Comparison of ENCODE assay signal across 8 mouse cellular contexts in genomic region chr10:11280235-11280577, GRCm38 (mm10). TPM values are rescaled to one million over a fixed set of nuclear protein-coding genes. Genes with fewer than 3 reads are reported as not detected.
A peak's percentile ranks its signal among the peaks of the same experiment; 100 is the strongest.
DNase-seq lines count a peak whose midpoint lies in the region; ATAC-seq and TF ChIP-seq lines count a peak whose summit lies in the region.

No protein-coding gene starts in this region.

- peak; percentile 33 for DNase-seq in cerebellum, adult 11-12 months
- DNase-seq in cerebellum, postnatal 4 days (ENCODE audit: low spot score in 2 of 2): no peak
- DNase-seq in spleen, adult 2 months (ENCODE audit: low read depth in 1 of 2, low spot score in 2 of 2): no peak
- no peak for DNase-seq in spleen, postnatal 4 days (ENCODE audit: low spot score in 2 of 2)
- DNase-seq in right cerebral cortex, adult 2 months (ENCODE audit: low spot score in 2 of 2): no peak
- no peak for DNase-seq in spleen, postnatal 36 days (ENCODE audit: low spot score in 2 of 2)
- no peak for DNase-seq in ovary, postnatal 36 days (ENCODE audit: low spot score)

- H3K4me1 ChIP-seq in spleen, adult 2 months (ENCODE audit: control insufficient read depth, insufficient read depth, insufficient read length): no peaks in the 10 kb centered on the region
- H3K4me1 ChIP-seq in limb, embryonic 15.5 days: peaks cover 3% of the 10 kb centered on the region; the same call in 1 of the 2 replicates

- H3K27me3 ChIP-seq in spleen, adult 2 months (ENCODE audit: control insufficient read depth, insufficient read depth, low read length): peaks cover 9% of the 10 kb centered on the region; the same call in 1 of the 2 replicates
- H3K27me3 ChIP-seq in limb, embryonic 15.5 days: no peaks in the 10 kb centered on the region

- H3K9me3 ChIP-seq in limb, embryonic 15.5 days: no peaks in the 10 kb centered on the region

- H3K4me2 ChIP-seq in limb, embryonic 15.5 days: peak overlapping the region; percentile 77

- H3K4me3 ChIP-seq in spleen, adult 2 months (ENCODE audit: extremely low read depth, insufficient read depth, insufficient read length): peak overlapping the region; percentile 98
- H3K4me3 ChIP-seq in limb, embryonic 15.5 days: peak overlapping the region; percentile 92

- peak overlapping the region; percentile 99 for H3K27ac ChIP-seq in spleen, adult 2 months (ENCODE audit: insufficient read depth, low read length)
- peak overlapping the region; percentile 97 for H3K27ac ChIP-seq in limb, embryonic 15.5 days

- no peak for TF ChIP-seq CTCF in spleen, adult 2 months (IDR thresholded peaks at IDR 0.05; ENCODE audit: extremely low read depth, insufficient read depth, insufficient read length, insufficient replicate concordance)

- ATAC-seq in limb, embryonic 15.5 days (ENCODE audit: insufficient number of reproducible peaks, low FRiP score, low TSS enrichment, low read depth): no peak

- 9% methylated on average over 6 of the region's 6 CpGs for WGBS in spleen, adult 2 months
- 6% methylated on average over 6 of the region's 6 CpGs for WGBS in limb, embryonic 15.5 days

- H3K9ac ChIP-seq in limb, embryonic 15.5 days: peak overlapping the region; percentile 86

- no peaks in the 10 kb centered on the region for H3K36me3 ChIP-seq in spleen, adult 2 months (ENCODE audit: control insufficient read depth, insufficient read depth, low read length)
- H3K36me3 ChIP-seq in limb, embryonic 15.5 days: no peaks in the 10 kb centered on the region

- TF ChIP-seq POLR2A in spleen, adult 2 months (IDR thresholded peaks at IDR 0.05; ENCODE audit: low read depth, low read length): no peak

RNA-seq across cellular contexts. Expression of gene Fbxo30, which starts 0.9 kb away (rescaled TPM):
- 1.5 and 2.6 TPM in 2 replicates for polyA plus RNA-seq in spleen, adult 2 months (2012; rRNA removed)
- 31.4 and 32.1 TPM in 2 replicates for polyA plus RNA-seq in limb, embryonic 15.5 days (2015; fragmentation: Nextera tagmentation; extraction: Ambion mirVana)
